Comparison of ENCODE assay signal across 8 mouse cellular contexts in the genomic region with DNA sequence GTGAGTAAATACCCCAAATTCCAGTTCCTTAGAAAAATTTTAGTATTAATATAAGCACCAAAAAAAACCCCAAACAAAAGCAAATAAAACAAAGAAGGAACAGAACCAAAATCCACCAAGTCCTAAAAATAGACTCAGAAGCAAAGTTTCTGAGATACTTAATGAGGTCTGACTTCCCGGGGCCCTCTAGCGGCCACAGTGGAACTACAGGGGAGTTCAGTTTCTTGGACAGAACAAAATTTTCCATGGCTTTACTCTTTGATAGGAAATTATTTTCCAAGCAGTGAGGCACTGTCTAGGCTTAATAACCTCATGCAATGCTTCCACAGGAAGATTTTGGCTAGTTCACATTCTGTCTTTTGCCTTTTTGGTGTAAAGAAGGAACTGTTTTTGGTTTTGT. TPM values are rescaled to one million over a fixed set of nuclear protein-coding genes. Genes with fewer than 3 reads are reported as not detected.
DNase-seq lines count a peak whose midpoint lies in the region; ATAC-seq and TF ChIP-seq lines count a peak whose summit lies in the region.

No protein-coding gene starts in this region.

- DNase-seq in midbrain, embryonic 14.5 days = peak; percentile 84
- DNase-seq in adrenal gland, postnatal 4 days (ENCODE audit: low spot score in 2 of 2) = peak; percentile 52 to 55
- DNase-seq in embryonic facial prominence, embryonic 11.5 days (ENCODE audit: low spot score) = peak; percentile 82
- DNase-seq in induced T-regulatory cell, adult 2 months (ENCODE audit: low read depth) = peak; percentile 78
- peak; percentile 85 for DNase-seq in limb, embryonic 14.5 days (ENCODE audit: low spot score)
- DNase-seq in right cerebral cortex, adult 2 months (ENCODE audit: low spot score in 2 of 2) = peak; percentile 77 to 82
- DNase-seq in urinary bladder, postnatal 14 days (ENCODE audit: low spot score) = peak; percentile 79

- H3K4me1 ChIP-seq in midbrain, embryonic 14.5 days (ENCODE audit: control insufficient read depth, insufficient read depth, low read length) = no peaks in the 10 kb centered on the region
- no peaks in the 10 kb centered on the region for H3K4me1 ChIP-seq in midbrain, embryonic 15.5 days
- no peaks in the 10 kb centered on the region for H3K4me1 ChIP-seq in embryonic facial prominence, embryonic 11.5 days (ENCODE audit: control insufficient read depth, insufficient read depth, low read length)
- no peaks in the 10 kb centered on the region for H3K4me1 ChIP-seq in limb, embryonic 14.5 days (ENCODE audit: control insufficient read depth, insufficient read depth, low read length)

- TF ChIP-seq POLR2A in limb, embryonic 14.5 days (IDR thresholded peaks at IDR 0.05; ENCODE audit: borderline replicate concordance, extremely low read depth, insufficient read depth, insufficient read length) = no peak

- no peak overlapping the region for H3K27ac ChIP-seq in midbrain, embryonic 14.5 days (replicated peaks; ENCODE audit: low read depth, low read length)
- H3K27ac ChIP-seq in midbrain, embryonic 15.5 days = no peak overlapping the region
- no peak overlapping the region for H3K27ac ChIP-seq in embryonic facial prominence, embryonic 11.5 days (replicated peaks; ENCODE audit: low read depth, low read length)
- no peak overlapping the region for H3K27ac ChIP-seq in limb, embryonic 14.5 days (replicated peaks; ENCODE audit: low read depth, low read length)

- no peaks in the 10 kb centered on the region for H3K27me3 ChIP-seq in midbrain, embryonic 14.5 days (ENCODE audit: control insufficient read depth, insufficient read depth, low read length)
- no peaks in the 10 kb centered on the region for H3K27me3 ChIP-seq in midbrain, embryonic 15.5 days (replicated peaks)
- H3K27me3 ChIP-seq in embryonic facial prominence, embryonic 11.5 days (ENCODE audit: control insufficient read depth, insufficient read depth, low read length) = no peaks in the 10 kb centered on the region
- H3K27me3 ChIP-seq in limb, embryonic 14.5 days (ENCODE audit: control insufficient read depth, insufficient read depth, low read length) = no peaks in the 10 kb centered on the region

- H3K4me3 ChIP-seq in midbrain, embryonic 14.5 days (replicated peaks; ENCODE audit: low read depth, low read length) = no peak overlapping the region
- H3K4me3 ChIP-seq in midbrain, embryonic 15.5 days = no peak overlapping the region
- H3K4me3 ChIP-seq in embryonic facial prominence, embryonic 11.5 days (ENCODE audit: low read depth, low read length) = no peak overlapping the region
- no peak overlapping the region for H3K4me3 ChIP-seq in limb, embryonic 14.5 days (replicated peaks; ENCODE audit: low read length)

- no peak for ATAC-seq in midbrain, embryonic 14.5 days (ENCODE audit: low FRiP score, low TSS enrichment)
- no peak for ATAC-seq in midbrain, embryonic 15.5 days (replicated peaks)
- no peak for ATAC-seq in embryonic facial prominence, embryonic 11.5 days (replicated peaks; ENCODE audit: insufficient number of reproducible peaks, low FRiP score, low TSS enrichment, low read depth)
- no peak for ATAC-seq in limb, embryonic 14.5 days (ENCODE audit: low FRiP score, low read depth)

- no peaks in the 10 kb centered on the region for H3K9me3 ChIP-seq in midbrain, embryonic 14.5 days (ENCODE audit: control insufficient read depth, low read length)
- H3K9me3 ChIP-seq in midbrain, embryonic 15.5 days = no peaks in the 10 kb centered on the region
- H3K9me3 ChIP-seq in embryonic facial prominence, embryonic 11.5 days (replicated peaks; ENCODE audit: control insufficient read depth, low read length) = no peaks in the 10 kb centered on the region
- no peaks in the 10 kb centered on the region for H3K9me3 ChIP-seq in limb, embryonic 14.5 days (ENCODE audit: control insufficient read depth, low read length)

- 0% methylated on average over 2 of the region's 2 CpGs for WGBS in midbrain, embryonic 14.5 days
- WGBS in midbrain, embryonic 15.5 days = 0% methylated on average over 2 of the region's 2 CpGs
- WGBS in embryonic facial prominence, embryonic 11.5 days = 1% methylated on average over 2 of the region's 2 CpGs
- WGBS in limb, embryonic 14.5 days = 2% methylated on average over 2 of the region's 2 CpGs

- no peak overlapping the region for H3K4me2 ChIP-seq in midbrain, embryonic 14.5 days (ENCODE audit: low read length)
- no peak overlapping the region for H3K4me2 ChIP-seq in midbrain, embryonic 15.5 days
- no peak overlapping the region for H3K4me2 ChIP-seq in embryonic facial prominence, embryonic 11.5 days (ENCODE audit: low read depth, low read length)
- H3K4me2 ChIP-seq in limb, embryonic 14.5 days (replicated peaks; ENCODE audit: low read depth, low read length, severe bottlenecking) = no peak overlapping the region

- H3K36me3 ChIP-seq in midbrain, embryonic 14.5 days (ENCODE audit: control insufficient read depth, insufficient read depth, low read length) = no peaks in the 10 kb centered on the region
- no peaks in the 10 kb centered on the region for H3K36me3 ChIP-seq in midbrain, embryonic 15.5 days (replicated peaks)
- no peaks in the 10 kb centered on the region for H3K36me3 ChIP-seq in embryonic facial prominence, embryonic 11.5 days (replicated peaks; ENCODE audit: control insufficient read depth, insufficient read depth, low read depth, low read length)
- H3K36me3 ChIP-seq in limb, embryonic 14.5 days (ENCODE audit: control insufficient read depth, insufficient read depth, low read length) = no peaks in the 10 kb centered on the region

- H3K9ac ChIP-seq in midbrain, embryonic 14.5 days (replicated peaks; ENCODE audit: low read length) = no peak overlapping the region
- H3K9ac ChIP-seq in midbrain, embryonic 15.5 days = no peak overlapping the region
- H3K9ac ChIP-seq in embryonic facial prominence, embryonic 11.5 days (replicated peaks; ENCODE audit: low read length) = no peak overlapping the region
- no peak overlapping the region for H3K9ac ChIP-seq in limb, embryonic 14.5 days (ENCODE audit: low read depth, low read length, severe bottlenecking)

RNA-seq across cellular contexts. Expression of a gene that starts 12.2 kb away (rescaled TPM):
- polyA plus RNA-seq in midbrain, embryonic 14.5 days (2014; fragmentation: Nextera tagmentation; extraction: Ambion mirVana) = 0.09 and 3.6 TPM in 2 replicates
- polyA plus RNA-seq in midbrain, embryonic 15.5 days (2015; fragmentation: Nextera tagmentation; extraction: Ambion mirVana) = 0.39 and 0.75 TPM in 2 replicates
- 10 to 100 TPM; 16.1 to 19.5 TPM for total RNA-seq in adrenal gland, postnatal 4 days (2021)
- 0.67 and 1.0 TPM in 2 replicates for polyA plus RNA-seq in embryonic facial prominence, embryonic 11.5 days (2014; fragmentation: Nextera tagmentation; extraction: Ambion mirVana)
- 0.46 and 0.55 TPM in 2 replicates for polyA plus RNA-seq in limb, embryonic 14.5 days (2012; rRNA removed)
- 0.66 and 0.91 TPM in 2 replicates for polyA plus RNA-seq in limb, embryonic 14.5 days (2014; fragmentation: Nextera tagmentation; extraction: Ambion mirVana)

RNA-seq across cellular contexts. Expression of a gene that starts 24.9 kb away (rescaled TPM):
- 13.8 and 14.6 TPM in 2 replicates for polyA plus RNA-seq in midbrain, embryonic 14.5 days (2014; fragmentation: Nextera tagmentation; extraction: Ambion mirVana)
- 15.6 TPM in 2 replicates for polyA plus RNA-seq in midbrain, embryonic 15.5 days (2015; fragmentation: Nextera tagmentation; extraction: Ambion mirVana)
- total RNA-seq in adrenal gland, postnatal 4 days (2021) = 10 to 100 TPM; 39.7 to 40.4 TPM
- polyA plus RNA-seq in embryonic facial prominence, embryonic 11.5 days (2014; fragmentation: Nextera tagmentation; extraction: Ambion mirVana) = 5.9 and 6.4 TPM in 2 replicates
- polyA plus RNA-seq in limb, embryonic 14.5 days (2012; rRNA removed) = 4.0 and 4.3 TPM in 2 replicates
- 7.2 and 10.6 TPM in 2 replicates for polyA plus RNA-seq in limb, embryonic 14.5 days (2014; fragmentation: Nextera tagmentation; extraction: Ambion mirVana)

RNA-seq across cellular contexts. Expression of a gene that starts 29.0 kb away (rescaled TPM):
- polyA plus RNA-seq in midbrain, embryonic 14.5 days (2014; fragmentation: Nextera tagmentation; extraction: Ambion mirVana) = 21.6 and 26.2 TPM in 2 replicates
- 29.9 and 30.8 TPM in 2 replicates for polyA plus RNA-seq in midbrain, embryonic 15.5 days (2015; fragmentation: Nextera tagmentation; extraction: Ambion mirVana)
- total RNA-seq in adrenal gland, postnatal 4 days (2021) = 10 to 100 TPM; 62.6 to 78.4 TPM
- polyA plus RNA-seq in embryonic facial prominence, embryonic 11.5 days (2014; fragmentation: Nextera tagmentation; extraction: Ambion mirVana) = 31.7 and 32.2 TPM in 2 replicates
- 34.6 and 37.4 TPM in 2 replicates for polyA plus RNA-seq in limb, embryonic 14.5 days (2012; rRNA removed)
- 32.8 and 33.3 TPM in 2 replicates for polyA plus RNA-seq in limb, embryonic 14.5 days (2014; fragmentation: Nextera tagmentation; extraction: Ambion mirVana)
